Mouse (Mus musculus): Measurements from ENCODE around the gene Pdzd9.
"Not testable (repeated sequence)": the region's sequence is repeated elsewhere in the genome, so short reads cannot be mapped to it uniquely, and the experiment has no call there.

Pdzd9 gene

DNA sequence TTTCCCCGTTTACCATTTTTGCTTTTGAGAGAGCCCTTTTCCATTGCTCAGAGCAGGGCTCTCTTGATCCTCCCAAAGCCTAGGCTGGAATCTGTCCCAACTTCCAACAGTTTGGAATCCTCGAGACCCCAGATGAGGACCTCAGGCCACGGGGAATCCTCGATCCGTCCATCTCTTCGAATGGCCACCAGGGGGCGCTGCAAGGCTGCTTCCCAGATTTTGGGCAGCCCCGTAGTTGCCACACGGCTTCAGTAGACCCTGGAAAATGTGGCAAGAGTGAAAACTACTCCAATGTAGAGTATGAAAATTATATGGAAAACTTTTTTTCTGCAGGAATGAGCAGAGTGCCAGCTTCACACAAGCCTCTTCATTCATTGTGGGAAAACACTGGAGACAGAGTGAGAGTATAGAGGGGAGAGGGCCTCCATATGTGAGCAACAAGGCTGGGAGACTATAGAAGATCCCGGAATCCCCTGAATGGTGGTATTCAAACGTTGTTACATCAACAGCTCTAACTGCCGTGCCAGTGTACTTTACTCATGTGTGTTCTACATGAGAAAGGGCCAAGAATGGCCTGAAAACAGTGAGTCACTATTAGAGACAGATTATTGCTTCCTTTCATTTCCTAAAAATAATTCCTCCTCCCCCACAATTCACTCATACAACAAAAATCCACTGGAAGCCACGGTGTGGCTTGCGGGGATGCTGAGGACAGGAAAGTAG, at the start of gene Pdzd9:
Gene Pdzd9, minus strand, starts transcription at position 191 of the 723 bp plus-strand sequence.
- DNase-seq (ENCODE audit: low spot score in 2 of 2), result peak; percentile 67 to 78

DNA sequence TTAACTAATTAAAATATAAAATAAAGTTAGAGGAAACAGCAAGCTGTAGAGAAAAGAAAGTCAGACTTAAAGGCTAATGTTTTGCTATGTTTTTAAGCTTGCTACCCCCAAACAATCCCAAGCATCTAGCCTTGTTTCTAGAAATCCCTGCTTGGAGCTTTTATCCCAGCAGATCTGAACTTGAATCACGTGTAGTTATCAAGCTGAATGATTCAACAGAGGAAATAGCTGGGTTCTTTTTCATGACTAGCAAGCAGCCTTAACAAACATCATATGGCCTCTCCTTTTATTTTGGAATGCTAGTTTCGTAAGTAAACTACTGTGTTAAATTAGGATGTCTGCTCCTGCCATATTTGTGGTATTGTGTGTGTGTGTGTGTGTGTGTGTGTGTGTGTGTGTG, 47.1 kb upstream of the Pdzd9 start:
- no peak for DNase-seq (ENCODE audit: low spot score in 2 of 2)

DNA sequence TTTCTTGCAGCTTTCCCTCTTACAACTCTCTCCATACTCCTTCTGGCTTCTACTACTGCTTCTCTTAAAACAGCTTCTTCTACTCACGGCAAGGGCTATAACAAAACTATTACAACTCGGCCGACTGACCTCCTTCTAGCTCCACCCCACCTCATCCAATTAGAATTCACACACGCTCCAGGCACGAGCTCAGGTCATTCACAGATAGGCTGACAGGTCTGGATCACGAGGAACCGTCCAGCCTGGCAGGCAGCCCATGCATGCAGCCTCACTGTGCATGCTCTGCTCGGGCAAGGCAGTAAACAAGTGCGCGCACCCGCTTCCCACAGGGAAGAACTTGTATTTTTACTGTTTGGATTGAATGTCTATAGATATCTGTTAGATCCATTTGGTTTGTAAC, 43.8 kb upstream of the Pdzd9 start:
- not testable (repeated sequence) for DNase-seq (ENCODE audit: low spot score in 2 of 2)

DNA sequence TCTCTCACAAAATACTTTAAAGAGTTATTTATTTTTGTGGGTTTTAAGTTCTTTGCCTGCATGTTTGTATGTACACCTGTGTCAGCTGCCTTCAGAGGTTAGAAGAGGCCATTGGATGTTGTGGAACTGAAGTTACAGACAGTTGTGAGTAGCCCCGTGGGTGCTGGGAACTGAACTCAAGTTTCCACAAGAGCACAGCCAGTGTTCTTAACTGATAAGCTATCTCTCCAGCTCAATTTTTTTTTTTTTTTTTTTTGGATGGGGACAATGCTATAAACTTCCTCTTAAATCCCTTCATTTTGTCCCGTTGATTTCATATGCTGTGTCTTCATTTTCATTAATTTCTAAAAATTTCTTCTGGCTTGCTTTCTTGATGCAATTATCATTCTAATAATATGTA, 43.1 kb upstream of the Pdzd9 start:
- DNase-seq (ENCODE audit: low spot score in 2 of 2), result no peak

- DNase-seq (ENCODE audit: low spot score in 2 of 2), result no peak
These were observed 41.9 kb upstream of the Pdzd9 start for GRCm38 (mm10) chr7:120712071-120712470.

GRCm38 (mm10) chr7:120703888-120704287, 33.7 kb upstream of the Pdzd9 start:
- DNase-seq (ENCODE audit: low spot score in 2 of 2), result no peak

GRCm38 (mm10) chr7:120699586-120699985, 29.4 kb upstream of the Pdzd9 start:
- no peak for DNase-seq (ENCODE audit: low spot score in 2 of 2)

DNA sequence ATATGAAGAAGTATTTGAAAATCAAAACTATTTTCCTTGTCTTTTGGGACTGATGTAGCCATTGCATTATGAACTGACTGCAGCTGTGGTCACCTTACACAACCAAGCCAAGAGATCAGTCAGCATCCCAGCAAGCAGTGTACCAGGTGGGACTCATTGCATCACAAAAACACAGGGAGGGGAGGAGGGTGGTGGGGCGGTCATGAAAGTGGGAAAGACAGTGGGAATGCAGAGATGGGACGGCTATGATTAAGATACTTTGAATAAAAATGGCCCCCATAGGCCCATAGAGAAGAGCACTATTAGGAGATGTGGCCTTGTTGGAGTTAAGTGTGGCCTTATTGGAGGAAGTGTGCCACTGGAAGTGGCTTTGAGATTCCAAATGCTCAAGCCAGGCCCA, 26.2 kb upstream of the Pdzd9 start:
- no peak for DNase-seq (ENCODE audit: low spot score in 2 of 2)

DNA sequence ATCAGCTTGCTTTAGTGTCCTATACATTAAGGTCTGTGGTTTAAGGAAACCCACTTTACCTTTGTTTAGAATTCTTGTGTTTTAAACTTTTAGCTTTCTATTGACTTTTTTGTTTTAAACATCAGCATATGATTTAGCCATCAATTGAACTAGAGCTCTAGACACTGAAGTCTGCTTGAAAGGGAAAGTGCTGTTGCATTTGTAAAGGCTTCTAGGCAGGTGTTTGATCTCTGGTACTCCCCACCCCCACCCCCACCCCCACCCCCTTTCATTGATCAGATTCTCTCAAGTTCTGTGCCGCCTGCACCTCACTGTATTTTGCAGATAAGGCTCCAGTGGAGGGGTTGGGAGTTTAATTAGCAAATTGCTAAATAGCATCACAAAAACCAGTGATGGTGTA, 25.5 kb upstream of the Pdzd9 start:
- DNase-seq (ENCODE audit: low spot score in 2 of 2), result no peak

GRCm38 (mm10) chr7:120695196-120695595, 25.1 kb upstream of the Pdzd9 start:
- DNase-seq (ENCODE audit: low spot score in 2 of 2), result no peak

DNA sequence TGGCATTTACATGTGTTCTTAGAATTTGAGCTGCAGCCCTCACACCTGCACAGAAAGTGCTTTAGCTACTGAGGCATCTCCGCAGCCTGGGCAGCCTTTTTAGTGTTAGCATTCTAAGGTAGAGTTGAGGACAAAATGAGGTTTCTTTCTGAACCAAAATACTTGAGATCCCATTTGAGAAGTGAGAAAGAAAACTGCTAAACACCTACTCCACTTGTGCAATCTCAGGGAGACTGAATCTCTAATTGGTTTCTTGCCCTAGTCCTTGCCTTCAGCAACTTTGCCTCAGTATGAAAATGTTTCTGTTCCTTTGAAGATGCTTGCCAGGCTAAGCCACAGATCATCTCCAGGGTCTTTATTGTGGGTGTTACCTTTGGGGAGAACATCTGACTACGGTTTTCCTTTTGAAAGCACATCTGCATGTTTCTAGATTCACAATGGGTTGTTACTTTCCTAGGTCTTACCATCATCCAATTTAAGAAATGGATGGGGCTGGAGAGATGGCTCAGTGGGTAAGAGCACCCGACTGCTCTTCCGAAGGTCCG, 23.8 kb upstream of the Pdzd9 start:
- DNase-seq (ENCODE audit: low spot score in 2 of 2), result no peak

GRCm38 (mm10) chr7:120690634-120691033, 20.5 kb upstream of the Pdzd9 start:
- DNase-seq (ENCODE audit: low spot score in 2 of 2), result no peak

DNA sequence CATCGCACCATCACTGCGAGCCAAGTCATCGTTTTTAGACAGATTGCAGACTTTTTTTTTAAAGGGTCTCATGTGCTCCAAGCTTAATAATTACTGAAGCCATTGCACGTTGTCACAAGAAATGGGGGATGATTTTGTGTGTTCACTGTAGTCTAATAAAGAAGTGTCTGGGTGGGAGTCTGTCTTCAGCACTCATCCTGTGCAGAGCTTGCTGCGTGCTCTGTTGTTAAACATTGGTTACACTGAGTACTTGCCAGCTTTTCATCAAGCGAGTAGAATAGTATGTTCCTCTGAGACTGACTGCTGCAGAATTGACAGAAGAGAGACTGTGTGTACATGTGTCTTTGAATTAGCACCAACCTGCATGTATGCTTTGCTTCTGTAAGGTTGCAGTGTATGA, 15.1 kb upstream of the Pdzd9 start:
- DNase-seq (ENCODE audit: low spot score in 2 of 2), result no peak

GRCm38 (mm10) chr7:120684731-120685161, 14.6 kb upstream of the Pdzd9 start:
- DNase-seq (ENCODE audit: low spot score in 2 of 2), result no peak

- DNase-seq (ENCODE audit: low spot score in 2 of 2), result no peak
These were observed 11.9 kb upstream of the Pdzd9 start for GRCm38 (mm10) chr7:120682002-120682401.

GRCm38 (mm10) chr7:120679023-120679422, 8.9 kb upstream of the Pdzd9 start:
- DNase-seq (ENCODE audit: low spot score in 2 of 2), result no peak

DNA sequence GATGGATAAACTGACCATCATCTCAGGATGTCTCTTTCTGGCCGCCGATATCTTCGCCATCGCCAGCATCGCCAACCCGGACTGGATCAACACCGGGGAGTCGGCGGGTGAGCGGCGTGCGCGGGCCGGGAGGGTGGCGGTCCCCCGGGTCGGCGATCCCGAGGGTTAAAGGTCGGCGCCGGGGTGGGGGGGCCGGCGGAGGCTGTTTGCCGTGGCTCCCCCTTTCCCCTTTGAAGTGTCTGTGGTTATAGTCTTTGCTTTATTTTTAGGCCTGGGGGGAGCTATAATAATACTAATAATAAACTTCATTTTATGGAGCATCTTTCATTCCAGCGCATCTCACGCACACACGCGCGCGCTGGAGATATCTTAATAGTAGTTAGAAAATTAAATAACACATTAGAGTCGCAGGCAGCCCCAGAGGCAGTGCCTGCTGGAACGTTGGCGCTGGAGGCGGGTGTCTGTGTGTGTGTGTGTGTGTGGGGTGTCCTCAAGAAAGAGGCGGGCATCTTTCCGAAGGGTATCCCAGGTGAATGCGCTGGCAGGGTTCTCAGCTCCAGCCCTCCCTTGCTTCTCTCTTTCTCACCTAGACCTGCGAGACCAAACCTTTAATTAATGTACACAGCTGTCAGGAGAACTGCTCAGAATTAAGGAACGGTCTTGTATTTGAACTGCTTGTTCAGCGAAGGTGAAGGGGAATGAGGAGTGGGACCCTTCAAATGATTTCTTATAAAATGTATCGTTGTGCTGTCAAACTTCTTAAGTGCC, 7.8 kb upstream of the Pdzd9 start:
- peak in 1 of 2 experiments; percentile 28 for DNase-seq (ENCODE audit: low spot score in 2 of 2)

- DNase-seq (ENCODE audit: low spot score in 2 of 2), result peak; percentile 63 to 71
These were observed 7.0 kb upstream of the Pdzd9 start, which contains the start of gene Mosmo for GRCm38 (mm10) chr7:120677001-120677643. TSS of gene Mosmo (plus strand) at chr7:120677618.

DNA sequence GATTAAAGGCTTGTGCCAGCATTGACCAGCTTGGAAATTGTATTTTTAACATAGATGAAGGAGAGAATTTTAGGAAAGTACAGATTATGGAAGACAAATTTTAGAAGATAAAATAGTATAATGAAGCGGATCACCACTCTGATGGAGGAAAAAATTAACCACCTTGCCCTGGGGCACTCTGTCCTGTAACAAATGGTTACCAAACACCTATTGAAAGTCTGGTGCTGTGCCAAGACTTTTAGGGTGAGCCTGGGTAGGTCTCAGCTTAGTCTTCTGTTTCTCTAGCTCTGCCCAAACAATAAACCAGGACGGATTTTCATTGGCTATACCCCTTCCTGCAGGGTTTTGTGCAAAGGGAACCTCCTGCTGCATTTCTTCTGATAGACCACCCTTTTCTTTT, 1.1 kb upstream of the Pdzd9 start:
- DNase-seq (ENCODE audit: low spot score in 2 of 2), result no peak

DNA sequence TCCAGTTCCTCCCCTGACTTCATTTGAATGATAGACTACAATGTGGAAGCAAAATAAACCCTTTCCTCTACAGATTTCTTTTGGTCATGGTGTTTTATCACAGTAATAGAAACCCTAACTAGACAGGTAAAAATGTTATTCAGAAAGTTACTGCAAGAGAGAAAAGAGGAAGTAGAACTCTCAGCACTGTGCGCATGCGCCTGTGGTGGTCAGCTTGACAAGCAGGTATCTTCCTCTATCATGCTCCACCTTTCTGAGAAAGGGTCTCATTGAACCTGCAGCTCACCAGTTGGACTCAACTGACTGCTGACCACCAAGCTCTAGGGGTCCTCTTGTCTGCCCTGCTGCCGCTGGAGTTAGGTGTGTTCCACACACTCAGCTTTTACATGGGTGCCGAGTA, 8.1 kb downstream of the Pdzd9 start:
- no peak for DNase-seq (ENCODE audit: low spot score in 2 of 2)

GRCm38 (mm10) chr7:120647849-120648248, 22.3 kb downstream of the Pdzd9 start:
- no peak for DNase-seq (ENCODE audit: low spot score in 2 of 2)

- no peak for DNase-seq (ENCODE audit: low spot score in 2 of 2)
These were observed 26.9 kb downstream of the Pdzd9 start for GRCm38 (mm10) chr7:120643217-120643616.
